Mouse (Mus musculus) bone marrow macrophage, adult 2 months (primary cell): ENCODE measurements around the gene Tnfrsf25.

Experiments
- CTCF ChIP-seq: IDR thresholded peaks from 2 replicates; pipeline ENCODE4 v1.5.1; 2012; ENCODE audit warnings: low read depth, mild to moderate bottlenecking, low read length, moderate library complexity
- POLR2A ChIP-seq: IDR thresholded peaks from 2 replicates; pipeline ENCODE4 v1.6.1; 2012; ENCODE audit warnings: mild to moderate bottlenecking, low read depth, low read length, borderline replicate concordance

GRCm38 (mm10) chr4:152107493-152107892 is 8.2 kb upstream of the Tnfrsf25 start:
- TF ChIP-seq POLR2A (no peak), CTCF (no peak)
